Mouse (Mus musculus) cerebral cortex, adult 2 months (tissue): Measurements from ENCODE around the gene Sufu.

Source experiments
- WGBS: fragments of 180-500 bp; shearing (Covaris S2); methylation state at CpG from one replicate; pipeline ENCODE4 v1.1.7; 2018; 5-methylcytosine and 5-hydroxymethylcytosine counted together

Gene Sufu

DNA sequence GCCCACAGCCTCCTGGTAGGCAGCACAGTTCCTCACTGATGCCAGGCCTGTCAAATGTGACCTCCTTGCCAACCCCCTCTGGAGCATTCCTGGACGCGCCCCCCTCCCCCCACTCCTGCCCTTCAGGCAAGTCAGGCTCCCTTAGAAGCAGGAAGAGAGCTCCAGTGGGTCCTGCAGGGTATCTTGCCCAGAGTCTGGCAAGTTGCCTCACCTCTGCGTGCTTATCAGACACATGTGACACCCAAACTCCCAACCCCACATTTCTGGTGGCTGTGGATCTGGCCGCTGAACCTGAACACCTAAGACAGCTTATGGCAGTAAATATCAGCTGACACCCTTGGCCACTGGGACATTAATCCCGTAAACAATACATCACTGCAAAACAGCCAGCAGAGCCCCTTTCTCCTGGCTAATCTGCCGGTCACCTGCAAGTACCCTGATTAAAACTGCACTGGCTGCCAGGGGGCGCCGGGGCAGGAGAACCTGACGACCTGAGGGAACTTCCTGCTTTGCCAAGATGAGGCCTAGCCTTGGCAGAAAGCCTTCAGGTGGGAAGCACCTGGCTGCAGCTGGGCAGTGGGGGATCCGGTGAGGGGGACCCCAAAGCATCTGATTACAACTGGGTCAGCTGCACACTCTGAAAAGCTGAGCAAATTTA lies 135.5 kb downstream of the Sufu start:
- WGBS = 31% methylated on average over 10 of the region's 10 CpGs

GRCm38 (mm10) chr19:46533066-46533465 lies 136.4 kb downstream of the Sufu start:
- WGBS = 90% methylated on average over 4 of the region's 4 CpGs

DNA sequence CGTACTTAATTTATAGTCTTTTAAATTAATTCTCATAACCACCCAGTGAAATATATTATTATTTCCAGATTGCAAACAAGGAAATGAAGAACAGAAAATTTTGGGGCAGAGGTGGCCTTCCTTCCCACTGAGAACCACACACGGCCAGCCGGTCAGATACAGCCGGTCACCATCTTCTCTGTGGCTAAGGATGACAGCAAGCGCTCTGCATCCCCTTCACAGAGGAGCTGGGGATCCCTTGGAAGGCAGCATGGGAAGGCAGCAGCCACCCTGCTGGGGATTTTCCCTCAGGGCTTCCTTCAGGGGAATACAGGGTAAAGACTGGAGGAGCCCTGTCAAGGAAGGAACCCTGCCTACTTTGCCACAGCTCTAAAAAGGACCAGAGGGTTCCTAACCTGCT lies 136.8 kb downstream of the Sufu start:
- WGBS = 88% methylated on average over 5 of the region's 5 CpGs

DNA sequence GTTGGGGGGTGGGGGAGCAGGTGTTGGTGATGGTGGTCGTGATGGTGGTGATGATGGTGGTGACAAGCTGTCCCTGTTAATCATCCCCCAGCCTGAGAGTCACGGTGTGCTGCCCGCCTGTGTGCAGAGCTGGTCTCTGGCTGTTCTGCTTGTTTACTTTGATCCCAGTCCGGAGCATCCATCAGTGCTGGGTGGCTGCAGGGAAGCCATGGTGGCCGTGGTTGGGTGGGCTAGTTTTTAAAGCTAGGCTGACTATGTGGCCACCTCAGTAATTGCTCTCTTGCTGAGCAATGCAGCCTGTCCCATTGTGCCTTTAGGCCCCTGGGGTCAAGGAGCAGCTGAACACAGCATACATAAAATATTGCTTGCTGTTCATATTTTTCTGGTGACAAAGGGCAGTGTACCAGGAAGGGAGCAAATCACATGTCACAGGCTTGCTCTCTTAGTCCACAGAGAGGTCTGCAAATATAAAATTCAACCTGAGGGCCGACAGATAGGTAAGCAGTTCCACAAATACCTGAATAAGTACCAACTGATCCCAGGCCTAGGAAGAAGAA lies 137.9 kb downstream of the Sufu start:
- 79% methylated on average over 6 of the region's 6 CpGs for WGBS

DNA sequence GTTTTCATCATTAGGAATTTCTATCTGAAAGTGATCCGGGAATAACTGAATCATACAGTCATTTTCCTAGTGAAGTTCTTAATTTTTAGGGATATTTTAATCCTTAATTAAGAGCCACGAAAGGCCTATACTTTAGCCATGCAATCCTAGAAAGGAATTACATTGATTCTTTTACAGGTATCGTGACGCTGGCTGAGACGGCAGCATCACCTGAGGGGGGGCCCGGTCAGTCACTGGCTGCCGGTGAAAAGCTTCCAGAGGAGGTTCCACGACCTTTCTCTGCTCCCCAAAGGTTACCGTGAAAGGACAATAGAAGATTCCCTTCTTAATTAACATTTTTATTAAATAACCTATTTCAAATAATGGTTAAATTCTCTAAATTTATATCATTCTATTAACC lies 140.7 kb downstream of the Sufu start:
- WGBS = 95% methylated on average over 9 of the region's 9 CpGs

- WGBS = 90% methylated on average over 6 of the region's 6 CpGs
Measured at GRCm38 (mm10) chr19:46538213-46538612, 141.5 kb downstream of the Sufu start.
